26 mouse cellular contexts compared by ENCODE assay signal in the genomic region with DNA sequence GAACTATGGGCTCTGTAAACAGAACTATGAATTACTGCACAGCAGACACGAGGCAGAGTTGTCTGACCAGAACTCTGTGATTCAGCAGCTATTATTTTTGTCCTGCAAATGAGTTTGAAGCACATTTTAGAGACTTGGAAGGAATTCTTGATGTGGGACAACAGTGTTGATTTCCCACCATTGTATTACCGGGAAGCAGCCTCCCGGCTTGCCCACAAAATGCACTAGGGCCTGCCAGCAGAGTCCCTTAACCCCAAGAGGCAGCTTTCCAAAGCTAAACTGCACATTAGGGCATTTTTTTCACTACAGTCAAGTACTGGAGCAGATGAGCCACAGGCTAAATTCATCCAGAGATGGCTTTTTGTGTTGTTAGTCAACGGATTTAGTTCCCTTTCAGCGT.
DNase-seq lines count a peak whose midpoint lies in the region; ATAC-seq and TF ChIP-seq lines count a peak whose summit lies in the region.
"Had no signal": no experiment of that assay in that cellular context is flagged by ENCODE, and none has a peak within 500 bp of the region (broad histone marks: within the 10 kb centered on the region; RNA-seq: fewer than 3 reads in every experiment).

No protein-coding gene starts in this region.

- H3K27ac ChIP-seq in heart, embryonic 11.5 days (ENCODE audit: low read depth, low read length), result no peak overlapping the region
- H3K27ac ChIP-seq: embryonic facial prominence, embryonic 12.5 days; forebrain, embryonic 13.5 days; hindbrain, embryonic 14.5 days; limb, embryonic 13.5 days; liver, embryonic 12.5 days; midbrain, embryonic 12.5 days; neural tube, embryonic 15.5 days; stomach, embryonic 15.5 days had no signal

- no peaks in the 10 kb centered on the region; the same call in 1 of the 2 replicates for H3K4me1 ChIP-seq in heart, embryonic 11.5 days (ENCODE audit: control insufficient read depth, insufficient read depth, low read length)
- H3K4me1 ChIP-seq: embryonic facial prominence, embryonic 12.5 days; forebrain, embryonic 13.5 days; limb, embryonic 13.5 days; liver, embryonic 12.5 days; midbrain, embryonic 12.5 days; neural tube, embryonic 15.5 days; stomach, embryonic 15.5 days had no signal

- WGBS in heart, embryonic 11.5 days (ENCODE audit: insufficient replicate concordance), result 75% methylated on average over 5 of the region's 5 CpGs

- intact Hi-C loops in heart, postnatal 14 days (cut with DNase I), result loop anchor here (10.0 kb wide), 1 partner anchor 1018 kb away; the partner anchor contains the start of gene Hspa13

- in situ Hi-C loops in Patski (cut with MboI; ENCODE audit: low pct_unique_long_range_greater_than_20kb), result no loop called here

- ATAC-seq in heart, embryonic 11.5 days (replicated peaks; ENCODE audit: insufficient number of reproducible peaks, low FRiP score, low TSS enrichment), result no peak
- ATAC-seq in Patski, result no peak
- ATAC-seq in CD4-positive, CD25-positive, alpha-beta regulatory T cell, adult 4 months, result no peak
- ATAC-seq: forebrain, embryonic 13.5 days; liver, embryonic 12.5 days had no signal

- no peak for TF ChIP-seq CTCF in Patski (IDR thresholded peaks at IDR 0.05)

- no peaks in the 10 kb centered on the region for H3K9me3 ChIP-seq in heart, embryonic 11.5 days (replicated peaks; ENCODE audit: control insufficient read depth, low read length)
- H3K9me3 ChIP-seq: embryonic facial prominence, embryonic 12.5 days; forebrain, embryonic 13.5 days; limb, embryonic 13.5 days; liver, embryonic 12.5 days; midbrain, embryonic 12.5 days; neural tube, embryonic 15.5 days; stomach, embryonic 15.5 days had no signal

- POLR2A ChIA-PET in Patski (lab: Charles Lee), result no interaction called here

- no peak overlapping the region for H3K9ac ChIP-seq in heart, embryonic 11.5 days (ENCODE audit: low read depth, low read length)
- H3K9ac ChIP-seq: embryonic facial prominence, embryonic 12.5 days; forebrain, embryonic 13.5 days; hindbrain, embryonic 14.5 days; limb, embryonic 13.5 days; liver, embryonic 12.5 days; midbrain, embryonic 12.5 days; neural tube, embryonic 15.5 days; stomach, embryonic 15.5 days had no signal

- H3K36me3 ChIP-seq in heart, embryonic 11.5 days (ENCODE audit: control insufficient read depth, insufficient read depth, low read length), result no peaks in the 10 kb centered on the region
- H3K36me3 ChIP-seq: embryonic facial prominence, embryonic 12.5 days; limb, embryonic 13.5 days; liver, embryonic 12.5 days; midbrain, embryonic 12.5 days; neural tube, embryonic 15.5 days; stomach, embryonic 15.5 days had no signal

- H3K4me3 ChIP-seq in heart, embryonic 11.5 days (ENCODE audit: low read depth, low read length), result no peak overlapping the region
- H3K4me3 ChIP-seq: embryonic facial prominence, embryonic 12.5 days; erythroblast, embryonic 14.5 days; forebrain, embryonic 13.5 days; limb, embryonic 13.5 days; liver, embryonic 12.5 days; midbrain, embryonic 12.5 days; neural tube, embryonic 15.5 days; stomach, embryonic 15.5 days had no signal

- peak; percentile 97 for DNase-seq in heart, adult 11 months
- peak; percentile 1 for DNase-seq in Patski (ENCODE audit: low read depth, low spot score)
- peak; percentile 80 for DNase-seq in fibroblast of lung, adult 2 months (ENCODE audit: low read depth)
- peak; percentile 12 to 25 for DNase-seq in heart, postnatal 14 days
- DNase-seq in thymus, postnatal 25 days, result no peak
- DNase-seq in frontal cortex, adult 2 months (ENCODE audit: extremely low spot score in 1 of 2, low spot score in 1 of 2), result no peak
- DNase-seq: B cell, adult 2 months; cerebellum, adult 11-12 months; cerebellum, postnatal 10 days; kidney, adult 2 months; kidney, postnatal 10 days; lung, postnatal 10 days; right cerebral cortex, adult 18-20 months; right cerebral cortex, postnatal 4 days; thymus, postnatal 4 days had no signal

- CTCF ChIA-PET in Patski (lab: Charles Lee), result interaction anchor here (1.1 kb wide), 1 partner anchor 12 kb away, joined by 3 read pairs; no protein-coding TSS in a partner anchor

- H3K4me2 ChIP-seq in heart, embryonic 11.5 days, result no peak overlapping the region
- H3K4me2 ChIP-seq: embryonic facial prominence, embryonic 12.5 days; forebrain, embryonic 13.5 days; hindbrain, embryonic 14.5 days; limb, embryonic 13.5 days; liver, embryonic 12.5 days; midbrain, embryonic 12.5 days; neural tube, embryonic 15.5 days; stomach, embryonic 15.5 days had no signal

- no peaks in the 10 kb centered on the region for H3K27me3 ChIP-seq in heart, embryonic 11.5 days (ENCODE audit: control insufficient read depth, insufficient read depth, low read length)
- H3K27me3 ChIP-seq in Patski, result no peaks in the 10 kb centered on the region
- H3K27me3 ChIP-seq: embryonic facial prominence, embryonic 12.5 days; forebrain, embryonic 13.5 days; limb, embryonic 13.5 days; liver, embryonic 12.5 days; neural tube, embryonic 15.5 days; stomach, embryonic 15.5 days had no signal

Comparison
In these comparisons a context has a peak if more than half of its experiments do, and no peak if none do; other contexts are left out.
1. DNase-seq: peak in heart, adult 11 months (single experiment), Patski (single experiment), fibroblast of lung, adult 2 months (single experiment) and heart, postnatal 14 days (2 of 2); none in thymus, postnatal 25 days (single experiment) and frontal cortex, adult 2 months (0 of 2).